Mouse (Mus musculus) heart, postnatal 4 days (tissue): ENCODE measurements around the gene RPS10-NUDT3. TPM values are rescaled to one million over a fixed set of nuclear protein-coding genes. Genes with fewer than 3 reads are reported as not detected.

Experiments used
- DNase-seq: peaks from one replicate; pipeline ENCODE4 v3.0.0; 2021
- total RNA-seq, 2 experiments: library from RNA; stranded (reverse); gene quantifications; 2 replicates each; pipeline ENCODE4 v1.2.3; 2021

The RPS10-NUDT3 gene
- total RNA-seq, 2 experiments from 2014 or later, result not detected

GRCm38 (mm10) chr17:27609576-27609975, 25.4 kb downstream of the RPS10-NUDT3 start:
- no peak for DNase-seq

- DNase-seq, result peak; percentile 73
Observed at GRCm38 (mm10) chr17:27603522-27604234, 31.3 kb downstream of the RPS10-NUDT3 start.

DNA sequence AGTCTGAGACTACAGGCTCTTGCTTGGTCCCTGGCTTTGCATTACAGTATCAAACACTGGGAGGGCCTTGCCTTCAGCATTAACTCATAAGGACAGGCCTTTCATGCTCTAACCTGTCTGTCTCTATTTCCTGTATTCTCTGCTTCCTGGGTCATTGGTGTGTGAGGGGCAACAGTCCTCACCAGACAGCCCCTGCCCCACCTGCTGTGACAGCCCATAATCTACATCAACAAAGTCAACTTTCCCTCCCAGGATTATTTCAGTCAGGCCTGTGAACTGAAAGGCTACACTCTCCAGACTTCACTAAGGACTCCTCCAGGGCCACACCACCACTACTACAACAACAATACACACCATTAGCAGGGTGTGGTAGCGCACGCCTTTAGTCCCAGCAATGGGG, 32.0 kb downstream of the RPS10-NUDT3 start:
- no peak for DNase-seq

DNA sequence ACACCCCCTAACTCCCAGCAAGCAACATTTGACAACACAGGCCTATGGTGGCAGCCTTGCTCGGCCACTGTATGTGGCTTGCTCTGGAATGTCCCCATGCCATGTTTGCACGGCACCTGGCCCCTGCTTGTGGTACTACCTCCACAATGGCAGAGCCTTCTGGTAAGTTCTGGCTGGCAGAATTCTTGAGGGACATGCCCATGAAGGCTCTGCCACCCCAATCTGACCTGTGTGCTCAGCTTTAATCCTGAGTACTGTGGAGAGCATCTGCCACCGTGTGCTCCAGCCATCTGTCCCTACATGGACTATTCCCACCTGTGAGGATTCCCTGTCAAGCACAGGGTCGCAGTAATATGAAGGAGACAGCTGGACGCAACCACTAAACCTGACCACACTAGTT, 34.2 kb downstream of the RPS10-NUDT3 start:
- DNase-seq, result no peak

DNA sequence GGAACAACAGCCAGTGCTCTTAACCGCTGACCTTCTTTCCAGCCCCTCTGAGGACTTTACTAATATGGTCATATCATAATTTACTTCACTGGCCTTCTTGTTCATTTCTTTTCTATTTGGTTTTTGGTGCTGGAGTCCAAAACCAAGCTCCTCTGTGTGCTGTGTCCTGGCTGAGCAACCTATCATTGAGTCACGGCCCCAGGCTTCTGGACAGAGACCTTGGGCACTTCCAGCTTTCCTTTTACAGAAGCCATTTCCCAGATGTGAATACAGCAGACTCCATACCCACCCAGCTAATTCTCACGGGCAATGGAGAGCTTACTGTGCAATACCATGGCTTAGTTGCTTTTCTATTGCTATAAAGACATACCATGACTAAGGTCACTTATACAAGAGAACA, 34.7 kb downstream of the RPS10-NUDT3 start:
- DNase-seq, result no peak

- DNase-seq, result peak; percentile 62
Observed at GRCm38 (mm10) chr17:27596376-27597190, 38.4 kb downstream of the RPS10-NUDT3 start.

- DNase-seq, result no peak
Observed at GRCm38 (mm10) chr17:27595659-27596375, 39.2 kb downstream of the RPS10-NUDT3 start.

DNA sequence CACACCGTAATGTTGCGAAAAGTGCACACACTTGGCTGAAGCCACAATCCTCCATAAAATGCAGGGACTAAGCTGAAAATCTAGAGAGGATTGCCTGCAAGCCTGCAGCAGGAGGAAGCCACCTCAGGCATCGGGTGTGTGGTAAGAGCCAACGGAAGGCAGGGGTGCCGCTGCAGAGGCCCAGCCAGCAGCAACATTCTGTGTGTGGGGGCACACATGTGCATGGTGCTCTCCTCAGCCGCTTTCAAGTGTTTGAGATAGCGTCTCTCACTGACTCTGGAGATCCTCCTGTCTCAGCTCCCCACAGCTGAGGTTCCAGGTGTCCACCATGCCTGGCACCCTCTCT, 42.5 kb downstream of the RPS10-NUDT3 start:
- no peak for DNase-seq

DNA sequence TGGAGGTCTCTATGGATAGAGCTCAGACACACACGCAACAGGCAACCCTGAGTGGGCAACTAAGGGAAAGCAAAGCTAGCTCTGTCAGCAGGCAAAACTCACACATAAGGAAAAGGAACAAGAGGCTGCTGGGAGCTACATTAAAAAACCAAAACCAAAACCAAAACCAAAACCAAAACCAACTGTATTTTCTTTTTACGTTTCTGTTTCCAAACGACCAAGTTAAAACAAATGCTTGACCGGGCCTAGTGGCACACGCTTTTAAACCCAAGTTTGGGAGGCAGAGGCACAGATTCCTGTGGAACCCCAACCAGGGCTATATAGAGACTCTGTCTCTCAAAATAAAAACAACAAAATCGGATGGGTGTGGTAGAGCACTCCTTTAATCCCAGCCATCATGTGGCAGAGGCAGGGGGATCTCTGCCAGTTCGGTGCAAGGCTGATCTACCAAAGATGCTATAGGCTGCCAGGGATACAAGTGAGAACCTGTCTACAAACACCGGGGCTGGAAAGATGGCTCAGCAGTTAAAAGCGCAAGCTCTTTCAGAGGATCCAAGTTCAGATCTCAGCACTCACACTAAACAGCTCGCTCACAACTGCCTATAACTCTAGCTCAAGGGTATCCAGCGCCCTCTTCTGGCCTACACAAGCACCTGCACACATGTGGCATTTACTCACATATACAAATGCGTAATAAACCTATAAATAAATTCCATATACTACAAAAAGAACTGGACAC, 43.0 kb downstream of the RPS10-NUDT3 start:
- no peak for DNase-seq

GRCm38 (mm10) chr17:27588231-27588630, 46.8 kb downstream of the RPS10-NUDT3 start:
- DNase-seq, result no peak

- peak; percentile 79 for DNase-seq
Observed at GRCm38 (mm10) chr17:27587252-27587651, 47.8 kb downstream of the RPS10-NUDT3 start.

DNA sequence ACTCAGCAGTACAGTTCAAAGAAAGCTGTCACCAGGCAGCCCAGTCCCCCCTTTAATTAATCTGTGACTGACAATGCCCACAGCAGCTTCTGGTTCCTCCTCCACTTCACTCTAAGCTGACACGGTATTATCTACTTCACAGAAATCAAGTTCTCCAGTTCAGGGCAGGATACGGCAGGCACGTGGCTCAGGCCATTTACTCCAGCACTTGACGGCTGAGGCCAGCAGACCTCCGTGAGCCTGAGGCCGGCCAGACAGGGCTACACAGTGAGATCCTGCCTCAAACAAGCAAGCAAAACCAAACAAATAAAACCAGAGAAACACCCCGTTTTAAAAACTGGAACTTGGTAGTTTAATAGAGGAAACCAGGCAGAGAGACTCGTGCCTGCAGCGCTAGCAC, 48.4 kb downstream of the RPS10-NUDT3 start:
- DNase-seq, result peak; percentile 60

GRCm38 (mm10) chr17:27583185-27583894, 51.7 kb downstream of the RPS10-NUDT3 start:
- DNase-seq, result no peak

- DNase-seq, result no peak
Observed at GRCm38 (mm10) chr17:27580392-27581068, 54.5 kb downstream of the RPS10-NUDT3 start.

DNA sequence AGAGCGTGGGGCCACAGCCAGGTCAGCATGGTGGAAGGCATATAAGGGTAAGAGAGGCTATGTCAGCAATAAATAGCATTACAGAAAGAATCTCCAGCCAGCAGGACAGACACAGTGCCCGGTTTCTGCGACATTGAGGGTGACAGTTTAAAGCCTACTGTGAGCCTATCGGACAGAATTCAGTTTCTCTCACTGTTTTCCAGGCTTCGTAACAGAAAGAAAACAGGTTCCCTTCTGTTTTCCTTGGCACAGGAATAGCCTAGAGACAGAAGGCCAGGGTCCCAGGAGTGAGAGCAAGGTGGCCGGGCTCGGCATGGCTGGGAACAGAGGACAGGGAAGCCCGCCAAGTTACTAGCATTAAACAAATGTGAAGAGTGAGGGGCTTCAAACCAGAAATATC, 55.2 kb downstream of the RPS10-NUDT3 start:
- DNase-seq, result no peak

- no peak for DNase-seq
Observed at GRCm38 (mm10) chr17:27578487-27578886, 56.5 kb downstream of the RPS10-NUDT3 start.

DNA sequence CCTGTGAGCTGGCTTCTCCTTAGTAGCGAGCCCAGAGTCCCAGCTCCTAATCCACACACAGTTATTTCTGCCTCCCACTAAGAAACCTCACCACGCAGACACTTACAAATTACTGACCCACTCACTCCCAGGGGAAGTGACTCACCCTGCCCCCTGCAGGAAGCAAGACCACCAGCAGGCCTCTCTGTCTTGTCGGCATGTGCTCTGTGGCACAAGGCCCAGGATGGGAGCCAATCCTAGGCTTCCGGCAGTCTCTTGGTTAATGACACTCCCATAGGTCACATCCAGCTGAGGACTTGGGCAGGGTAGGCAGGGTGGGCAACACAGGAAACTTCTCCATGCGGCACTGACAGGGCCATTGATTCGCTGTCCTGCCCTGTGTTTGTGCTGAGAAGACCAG, 57.6 kb downstream of the RPS10-NUDT3 start:
- peak; percentile 53 for DNase-seq

- no peak for DNase-seq
Observed at GRCm38 (mm10) chr17:27576056-27576455, 59.0 kb downstream of the RPS10-NUDT3 start.

GRCm38 (mm10) chr17:27575116-27575776, 59.8 kb downstream of the RPS10-NUDT3 start:
- DNase-seq, result no peak

DNA sequence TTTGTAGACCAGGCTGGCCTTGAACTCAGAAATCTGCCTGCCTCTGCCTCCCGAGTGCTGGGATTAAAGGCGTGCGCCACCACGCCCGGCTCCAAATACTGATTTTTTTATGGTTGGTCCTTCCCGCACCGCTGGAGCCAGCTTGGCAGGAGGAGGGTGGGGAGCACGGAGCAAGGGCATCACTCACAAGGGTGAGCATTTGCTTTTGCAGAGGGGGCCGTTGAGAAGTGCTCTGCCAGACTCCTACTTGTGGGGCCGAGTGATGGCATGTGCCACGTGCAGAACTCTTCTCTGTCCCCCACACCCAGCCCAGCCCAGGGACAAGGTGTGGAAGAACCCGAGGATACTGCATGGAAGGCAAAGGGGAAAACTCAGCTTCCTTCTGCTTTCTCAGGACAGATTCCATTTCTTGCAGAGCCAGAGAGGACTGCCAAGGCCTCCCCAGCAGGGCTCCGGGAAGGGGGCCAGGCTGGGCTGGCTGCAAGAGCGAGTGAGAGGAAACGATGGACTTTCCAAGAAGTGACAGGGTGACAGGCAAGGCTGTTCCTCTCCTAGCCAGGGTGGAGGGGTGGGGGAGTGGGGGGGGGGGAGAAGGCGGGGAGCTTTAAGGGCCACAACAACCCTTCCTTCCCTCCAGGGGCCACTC, 60.4 kb downstream of the RPS10-NUDT3 start:
- peak; percentile 82 for DNase-seq
